Mouse (Mus musculus): ENCODE measurements at regions not wholly inside any gene's neighbourhood (a gene's known extent, or its start where the extent isn't known, plus 50 kb on each side); places are given as distances from the start of the nearest gene placed in this dataset.

DNA sequence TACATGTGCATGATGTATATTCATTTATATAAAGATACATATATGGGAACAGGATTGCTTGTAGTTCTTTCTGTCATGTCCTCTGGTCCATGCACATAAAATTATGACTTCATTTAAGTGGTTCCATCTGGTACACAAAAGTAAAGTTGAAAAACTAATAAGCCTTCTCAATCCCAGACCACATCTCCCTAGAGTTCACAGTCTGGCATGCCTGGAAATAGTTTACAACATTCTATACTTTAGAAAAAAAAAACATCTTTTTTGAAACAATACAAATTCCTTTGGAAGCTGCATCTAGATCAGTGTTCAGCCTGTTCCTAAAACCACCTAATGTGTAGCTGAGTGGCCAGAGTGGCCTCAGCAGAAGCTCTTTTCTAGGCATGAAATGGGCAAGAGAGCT is 578.2 kb upstream of the Marcks start:
- no peak for DNase-seq (ENCODE audit: low read depth)

DNA sequence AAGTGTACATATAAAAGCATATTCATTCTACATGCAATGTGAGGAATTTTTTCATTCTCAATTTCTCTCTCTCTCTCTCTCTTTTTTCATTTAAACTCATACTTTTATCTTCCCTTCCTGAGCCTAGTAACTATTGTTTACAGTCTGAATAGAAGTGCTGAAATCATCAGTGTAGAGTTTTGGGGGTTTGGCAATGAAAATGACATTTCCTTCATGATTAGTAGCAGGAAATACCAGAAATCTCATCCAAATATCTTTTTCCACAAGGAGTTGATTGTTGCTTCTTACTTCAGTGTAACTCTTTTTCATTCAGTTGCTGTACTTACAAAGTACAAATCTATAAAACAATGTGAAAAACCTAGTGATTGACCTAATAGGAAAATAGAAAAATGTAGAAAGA is 572.7 kb upstream of the Marcks start:
- DNase-seq (ENCODE audit: low read depth), result no peak

GRCm38 (mm10) chr10:37694041-37694690 is 555.4 kb upstream of the Marcks start:
- DNase-seq (ENCODE audit: low read depth), result no peak

- DNase-seq (ENCODE audit: low read depth), result no peak
Observed at GRCm38 (mm10) chr10:37692851-37693250, 554.1 kb upstream of the Marcks start.

GRCm38 (mm10) chr10:37691939-37692338 is 553.2 kb upstream of the Marcks start:
- no peak for DNase-seq (ENCODE audit: low read depth)

DNA sequence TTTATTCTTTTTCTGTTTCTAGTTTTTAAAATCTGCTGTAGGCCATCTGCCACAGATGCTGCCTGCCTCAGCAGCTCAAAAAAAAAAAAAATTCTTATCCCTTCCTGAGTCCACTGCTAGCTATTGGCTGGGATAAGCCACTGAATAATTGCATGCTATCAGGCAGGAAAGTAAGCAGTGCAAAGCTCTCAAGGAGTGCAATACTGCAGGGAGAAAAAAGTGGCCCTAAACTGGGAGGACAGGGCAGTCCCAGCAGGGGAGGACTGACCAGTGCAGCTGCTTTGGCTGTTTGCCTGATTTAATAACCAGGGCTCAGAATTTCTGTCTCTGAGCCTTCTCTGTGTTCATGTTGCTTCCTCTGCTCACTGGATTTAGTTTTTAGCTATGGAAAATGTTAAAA is 544.4 kb upstream of the Marcks start:
- DNase-seq (ENCODE audit: low read depth), result no peak

DNA sequence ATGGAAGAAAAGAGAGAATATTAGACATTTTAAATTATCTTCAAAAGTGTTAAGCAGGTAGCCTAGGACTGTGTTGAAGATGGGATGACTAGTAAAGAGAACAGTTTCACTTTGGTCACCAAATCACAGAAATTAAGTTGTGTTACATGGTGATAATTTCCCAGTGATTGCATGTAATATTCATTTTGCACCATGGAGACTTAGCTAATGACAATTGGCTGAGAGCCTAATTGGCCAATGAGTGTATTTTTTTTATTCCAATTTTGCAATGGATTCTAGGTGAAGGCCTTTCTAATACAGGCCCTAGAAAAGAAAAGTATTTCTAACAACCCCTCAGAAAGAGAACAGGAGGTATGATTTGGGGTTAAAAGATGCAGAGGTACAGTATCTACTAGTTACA is 541.9 kb upstream of the Marcks start:
- no peak for DNase-seq (ENCODE audit: low read depth)

DNA sequence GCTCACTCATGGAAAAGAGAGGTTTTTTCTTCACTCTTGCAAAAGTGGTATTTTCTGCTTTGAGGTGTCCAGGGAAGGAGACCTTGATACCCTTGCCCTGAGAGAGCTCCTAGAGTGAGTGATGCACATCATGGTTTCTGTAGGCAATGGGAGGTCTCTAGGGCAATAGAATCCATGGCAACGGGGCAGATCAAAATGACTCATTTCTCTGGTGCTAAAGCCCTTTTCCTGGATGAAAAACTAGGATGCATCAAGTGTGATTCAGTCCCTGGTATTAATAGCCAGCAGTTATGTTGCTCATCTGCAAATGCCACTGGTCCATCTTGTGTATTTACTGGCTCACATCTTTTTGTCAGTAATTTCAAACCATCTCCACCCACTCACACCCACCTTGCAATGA is 539.1 kb upstream of the Marcks start:
- no peak for DNase-seq (ENCODE audit: low read depth)

- no peak for DNase-seq (ENCODE audit: low read depth)
Observed at GRCm38 (mm10) chr10:37668827-37669226, 530.1 kb upstream of the Marcks start.

DNA sequence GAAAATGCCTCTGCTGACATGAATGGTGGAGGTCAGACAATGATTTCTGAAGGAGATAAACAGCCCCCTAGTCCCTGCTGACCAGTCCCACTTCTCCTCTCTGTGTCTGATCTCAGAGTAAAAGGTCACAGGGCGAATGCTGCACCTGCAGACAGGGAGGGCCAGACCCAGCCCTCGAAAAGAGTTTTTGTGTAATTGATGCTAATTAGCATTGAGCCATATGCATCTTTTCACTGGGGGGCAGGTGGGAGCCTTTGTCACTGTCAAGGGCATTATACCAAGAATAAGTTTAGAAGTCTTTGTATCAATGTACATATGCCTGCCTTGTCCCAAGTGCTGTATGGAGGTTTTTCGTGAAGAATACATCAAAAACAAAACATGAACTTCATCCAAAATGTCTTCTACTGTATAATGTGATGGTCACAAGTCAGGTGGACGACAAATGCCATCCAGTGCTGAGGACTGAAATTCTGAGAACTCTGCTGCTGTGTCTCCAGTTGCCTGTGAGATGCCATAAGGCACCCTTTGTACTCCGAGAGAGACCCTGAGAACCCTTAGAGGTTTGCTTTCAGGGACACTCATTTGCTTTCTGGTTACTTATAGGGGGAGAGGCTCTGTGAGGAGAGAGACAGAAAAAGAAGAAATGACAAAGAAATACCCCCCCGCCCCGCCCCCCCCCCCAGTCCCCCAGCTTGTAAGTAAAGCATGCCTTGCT is 528.5 kb upstream of the Marcks start:
- no peak for DNase-seq (ENCODE audit: low read depth)

GRCm38 (mm10) chr10:37666535-37666934 is 527.8 kb upstream of the Marcks start:
- no peak for DNase-seq (ENCODE audit: low read depth)

DNA sequence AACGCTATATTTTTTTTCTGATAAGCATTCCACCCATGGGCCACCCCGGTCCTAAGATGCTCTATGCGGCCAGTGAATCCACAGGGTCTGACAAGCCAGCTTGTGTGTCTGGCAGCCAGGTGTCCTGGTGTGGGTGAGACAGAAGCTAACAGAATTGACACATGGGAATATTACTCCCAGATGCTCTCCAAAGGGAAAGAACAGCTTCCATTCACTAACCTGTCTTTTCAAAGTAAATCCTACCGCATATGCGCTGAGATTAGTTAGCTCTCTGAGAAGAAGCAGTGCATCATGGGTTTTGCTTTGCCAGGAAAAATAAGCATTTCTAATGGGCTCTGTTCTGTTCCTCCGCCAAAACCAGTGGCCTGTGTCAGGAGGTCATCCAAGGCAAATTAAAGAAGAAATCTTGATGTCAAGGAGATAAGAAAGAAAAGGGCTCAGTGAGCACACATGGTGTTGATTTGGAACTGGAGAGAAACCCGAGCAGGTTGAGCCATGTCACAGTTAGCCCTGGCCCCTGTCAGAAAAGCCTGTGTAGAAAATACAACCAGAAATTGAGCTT is 498.4 kb upstream of the Marcks start:
- DNase-seq (ENCODE audit: low read depth), result no peak

- DNase-seq (ENCODE audit: low read depth), result no peak
Observed at GRCm38 (mm10) chr10:37636421-37636820, 497.7 kb upstream of the Marcks start.

GRCm38 (mm10) chr10:37630403-37630802 is 491.7 kb upstream of the Marcks start:
- no peak for DNase-seq (ENCODE audit: low read depth)

GRCm38 (mm10) chr10:37627900-37628299 is 489.2 kb upstream of the Marcks start:
- DNase-seq (ENCODE audit: low read depth), result no peak

- DNase-seq (ENCODE audit: low read depth), result no peak
Observed at GRCm38 (mm10) chr10:37626758-37627201, 488.1 kb upstream of the Marcks start.

GRCm38 (mm10) chr10:37625972-37626757 is 487.4 kb upstream of the Marcks start:
- DNase-seq (ENCODE audit: low read depth), result no peak

DNA sequence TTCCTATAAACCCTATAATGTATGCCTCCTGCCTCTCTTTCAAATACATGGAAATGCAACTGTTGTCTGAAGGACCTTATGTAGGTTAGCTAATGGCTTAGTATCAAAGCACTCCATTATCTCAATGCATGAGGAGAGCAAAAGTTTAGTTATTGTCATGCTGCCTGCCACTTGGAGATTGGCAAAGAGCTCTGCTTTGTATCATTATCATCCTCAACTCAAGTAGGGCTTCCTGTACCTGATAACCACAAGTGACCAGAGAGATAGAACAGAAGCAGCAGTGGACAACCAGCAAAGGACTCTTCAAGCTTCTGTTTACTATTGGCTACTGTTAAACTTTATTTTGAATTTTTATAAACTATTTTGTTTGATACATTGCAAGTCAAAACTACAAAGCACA is 484.3 kb upstream of the Marcks start:
- no peak for DNase-seq (ENCODE audit: low read depth)

GRCm38 (mm10) chr10:37618606-37619005 is 479.9 kb upstream of the Marcks start:
- peak; percentile 11 for DNase-seq (ENCODE audit: low read depth)

DNA sequence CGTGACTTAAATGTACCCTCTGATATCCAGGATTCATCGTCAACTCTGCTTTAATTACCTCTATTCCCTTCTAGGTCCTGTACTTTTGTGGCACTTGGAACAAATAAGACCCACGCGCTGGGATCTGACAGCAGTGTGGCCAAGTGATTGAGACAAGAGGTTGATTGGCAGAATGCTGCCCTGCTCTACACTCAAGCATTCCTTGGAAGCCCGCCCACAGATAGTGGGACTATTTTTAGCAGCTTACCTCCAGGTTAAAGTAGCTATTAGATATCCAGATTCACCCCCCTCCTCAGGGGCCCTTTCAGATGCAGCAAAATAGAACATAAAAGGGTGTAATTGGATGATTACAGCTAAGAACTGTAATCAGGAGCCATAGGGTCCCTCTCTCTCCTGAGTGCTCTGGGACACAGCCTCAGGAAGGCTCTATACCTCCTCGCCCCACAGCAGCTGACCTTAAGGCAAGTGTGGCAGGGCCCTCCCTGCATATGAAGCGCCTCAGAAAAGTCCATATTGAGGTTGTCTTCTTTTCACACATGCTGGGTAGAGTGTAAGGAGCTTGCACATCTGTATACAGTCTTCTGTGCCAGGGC is 479.1 kb upstream of the Marcks start:
- DNase-seq (ENCODE audit: low read depth), result no peak

DNA sequence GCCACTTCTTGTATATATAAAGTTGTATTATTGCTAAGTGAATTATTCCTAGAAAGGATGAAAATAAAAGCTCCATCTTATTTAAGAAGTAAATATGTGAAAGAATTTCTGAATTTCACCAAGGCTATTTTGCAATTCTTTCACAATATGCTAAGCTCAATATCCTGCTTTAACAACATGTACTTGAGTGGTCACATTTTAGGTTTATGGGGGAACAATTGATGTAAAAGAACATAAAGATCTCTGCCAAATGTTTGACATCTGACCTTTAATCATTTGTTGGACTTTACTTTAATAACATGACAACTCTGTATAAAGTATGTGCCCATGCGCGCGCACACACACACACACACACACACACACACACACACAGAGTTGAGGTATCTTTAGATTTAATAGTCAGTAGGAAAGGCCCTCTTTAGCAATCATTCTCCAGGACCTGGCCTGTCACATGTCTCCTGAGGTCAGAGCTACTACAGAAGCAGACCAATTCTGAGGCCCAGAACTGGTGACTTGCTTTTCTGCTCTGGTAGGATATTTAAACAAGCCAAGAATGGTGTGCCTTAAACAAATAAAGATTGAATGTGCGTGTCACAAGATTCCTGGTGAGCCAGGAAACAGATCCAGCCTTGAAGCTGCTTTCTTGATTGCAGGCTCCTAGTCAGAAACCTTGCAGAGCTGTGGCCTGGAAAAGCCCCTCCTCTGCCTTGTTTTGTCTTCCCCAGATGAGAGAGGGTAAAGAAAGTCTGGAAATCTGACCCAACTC is 477.4 kb upstream of the Marcks start:
- no peak for DNase-seq (ENCODE audit: low read depth)

DNA sequence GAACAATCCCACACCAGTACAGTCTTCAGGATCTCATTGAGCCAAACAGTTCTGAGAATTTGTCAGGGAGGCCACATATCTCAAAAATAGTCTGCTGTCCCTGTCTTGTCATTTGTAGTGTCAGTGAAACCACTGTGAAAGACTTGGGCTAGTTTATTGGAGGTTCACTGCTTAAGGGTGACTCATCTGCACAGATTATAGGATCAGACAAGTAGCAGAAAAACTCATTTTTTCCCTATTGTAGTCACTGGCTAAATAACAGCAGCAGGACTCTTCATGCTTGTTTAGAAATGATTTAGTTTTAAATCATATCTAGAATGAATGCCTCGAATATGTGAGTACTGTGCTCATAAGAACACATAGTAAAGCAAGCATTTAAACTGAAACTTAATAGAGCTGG is 475.2 kb upstream of the Marcks start:
- no peak for DNase-seq (ENCODE audit: low read depth)
